Mouse (Mus musculus) midbrain, embryonic 16.5 days (tissue): ENCODE data around the gene Gsk3a. TPM values are rescaled to one million over a fixed set of nuclear protein-coding genes. Genes with fewer than 3 reads are reported as not detected.

ENCODE experiments used
- ATAC-seq: fragments of 200-750 bp; cut with Nextera tagmentation; 2 replicates; pipeline ENCODE4 v1.8.0; 2017; ENCODE audit warnings: moderate TSS enrichment
- H3K27ac ChIP-seq: fragments of 300-500 bp; sonication (generic); 2 replicates; pipeline ENCODE4 v1.5.1; 2014; ENCODE audit warnings: mild to moderate bottlenecking, low read length, mixed read lengths
- H3K27me3 ChIP-seq: fragments of 300-500 bp; sonication (generic); 2 replicates; pipeline ENCODE4 v1.6.1; 2014; ENCODE audit warnings: low read depth, low read length, mixed read lengths; ENCODE audit not compliant: control insufficient read depth, insufficient read depth
- H3K36me3 ChIP-seq: fragments of 300-500 bp; sonication (generic); 2 replicates; pipeline ENCODE4 v1.6.1; 2014; ENCODE audit warnings: mild to moderate bottlenecking, low read length, moderate library complexity, mixed read lengths; ENCODE audit not compliant: control insufficient read depth, insufficient read depth
- H3K4me1 ChIP-seq: fragments of 300-500 bp; sonication (generic); 2 replicates; pipeline ENCODE4 v1.6.1; 2014; ENCODE audit warnings: mild to moderate bottlenecking, low read length, mixed read lengths; ENCODE audit not compliant: control insufficient read depth, insufficient read depth
- H3K4me2 ChIP-seq: fragments of 300-500 bp; sonication (generic); 2 replicates; pipeline ENCODE4 v1.6.1; 2014; ENCODE audit warnings: mild to moderate bottlenecking, low read length, mixed read lengths
- H3K4me3 ChIP-seq: fragments of 300-500 bp; sonication (generic); 2 replicates; pipeline ENCODE4 v1.5.1; 2014; ENCODE audit warnings: low read depth, mild to moderate bottlenecking, low read length, moderate library complexity, mixed read lengths
- H3K9ac ChIP-seq: fragments of 300-500 bp; sonication (generic); 2 replicates; pipeline ENCODE4 v1.6.1; 2014; ENCODE audit warnings: low read depth, low read length, mixed read lengths
- H3K9me3 ChIP-seq: fragments of 300-500 bp; sonication (generic); replicated peaks from 2 replicates; pipeline ENCODE4 v1.6.1; 2014; ENCODE audit warnings: mild to moderate bottlenecking, low read length, mixed read lengths; ENCODE audit not compliant: control insufficient read depth, poor library complexity, severe bottlenecking
- WGBS: fragments of 180-500 bp; shearing (Covaris S2); extraction: QIAGEN DNeasy Blood & Tissue Kit; methylation state at CpG from one replicate; pipeline ENCODE4 v1.1.7; 2014; 5-methylcytosine and 5-hydroxymethylcytosine counted together
- polyA plus RNA-seq: library from polyadenylated mRNA; unstranded; fragments of >200 nt; fragmentation: Nextera tagmentation; extraction: Ambion mirVana; gene quantifications from 2 replicates; pipeline ENCODE4 v1.2.1, GENCODE M21; 2015

Gene Gsk3a
- polyA plus RNA-seq, 1 experiment from 2014 or later = 17.8 TPM

DNA sequence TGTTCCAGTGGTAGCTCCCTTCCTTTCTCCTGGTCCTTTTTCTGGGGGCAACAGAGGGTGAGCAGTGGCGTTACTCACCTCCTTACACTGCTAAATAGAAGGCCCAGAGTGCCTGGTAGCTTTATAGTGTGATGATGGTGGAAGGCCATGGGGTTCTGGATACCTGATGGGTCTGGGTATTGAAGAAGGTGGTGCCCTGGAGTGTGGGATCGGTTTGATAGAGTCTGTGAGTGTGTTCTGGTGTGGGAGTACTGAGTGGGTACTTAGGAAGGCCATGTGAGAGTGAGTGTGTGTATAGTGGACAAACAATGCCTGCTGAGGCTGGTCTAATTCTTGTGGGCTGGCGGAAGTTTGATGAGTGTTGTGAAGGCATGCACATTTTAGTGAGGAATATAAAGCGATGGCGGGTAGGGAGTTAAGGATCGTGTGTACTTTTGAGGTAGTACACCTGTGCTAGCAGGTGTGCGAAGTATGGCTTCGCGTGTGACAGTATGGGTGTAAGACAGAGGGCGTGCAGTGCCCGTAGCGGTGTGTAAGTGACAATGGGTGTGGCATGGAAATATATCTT lies 43.6 kb upstream of the Gsk3a start:
- no peaks in the 10 kb centered on the region for H3K27me3 ChIP-seq
- no peaks in the 10 kb centered on the region for H3K9me3 ChIP-seq
- H3K4me1 ChIP-seq = peaks cover 54% of the 10 kb centered on the region
- ATAC-seq = no peak; the same call in 1 of the 2 replicates
- peak overlapping the region; percentile 100 for H3K27ac ChIP-seq
- peaks cover 11% of the 10 kb centered on the region for H3K36me3 ChIP-seq
- H3K4me2 ChIP-seq = peak overlapping the region; percentile 81
- WGBS = 16% methylated on average over 12 of the region's 12 CpGs
- H3K9ac ChIP-seq = peak overlapping the region; percentile 50
- H3K4me3 ChIP-seq = peak overlapping the region; percentile 75

DNA sequence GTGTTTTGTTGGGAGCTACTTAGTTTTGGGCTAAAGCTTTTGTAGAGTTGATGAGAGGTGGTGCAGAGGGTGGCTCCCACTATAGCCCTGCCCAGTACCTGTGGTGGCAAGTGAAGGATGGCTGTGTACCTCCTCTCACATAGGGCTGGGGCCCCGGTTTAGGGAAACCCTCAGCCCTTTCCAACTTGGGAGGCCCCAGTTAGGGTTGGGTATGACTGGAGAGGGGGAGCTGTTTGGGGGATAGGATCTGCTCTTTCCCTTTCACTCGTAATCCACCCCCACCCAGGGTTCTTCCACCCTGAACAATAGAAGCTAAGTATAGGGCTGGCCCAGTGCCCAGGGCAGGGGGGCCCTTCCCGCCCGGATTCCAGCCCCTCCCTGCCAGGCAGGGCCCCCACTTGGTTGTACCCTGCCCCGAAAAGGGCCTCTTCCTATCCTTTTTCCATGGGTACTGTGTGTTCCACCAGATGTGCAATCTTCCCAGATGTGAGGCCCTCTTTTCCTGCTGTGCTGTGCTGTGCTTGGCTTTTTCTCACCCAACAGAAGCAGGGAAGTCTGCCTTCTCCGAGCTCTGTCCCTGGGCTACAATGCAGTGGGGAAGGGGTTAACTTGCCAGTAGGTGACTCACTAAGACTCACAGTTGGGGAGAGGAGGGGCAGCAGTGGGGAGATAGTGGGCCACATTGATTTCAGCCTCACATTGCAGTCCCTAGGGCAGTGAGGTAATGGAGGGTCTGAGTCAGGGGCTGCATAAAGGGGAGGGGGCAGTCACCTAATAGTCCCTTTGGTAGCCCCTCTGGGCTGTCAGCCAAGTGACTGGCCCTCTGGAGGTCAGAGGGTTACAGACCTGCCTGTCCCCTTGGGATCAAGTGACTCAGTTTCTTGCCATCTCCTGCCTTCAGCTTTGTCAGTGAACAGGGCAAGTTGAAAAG lies 42.5 kb upstream of the Gsk3a start:
- peak overlapping the region; percentile 81 for H3K4me2 ChIP-seq
- ATAC-seq = peak; percentile 2; the same call in 1 of the 2 replicates
- WGBS = 1% methylated on average over 6 of the region's 6 CpGs
- no peaks in the 10 kb centered on the region for H3K9me3 ChIP-seq
- no peaks in the 10 kb centered on the region for H3K27me3 ChIP-seq
- H3K4me3 ChIP-seq = peak overlapping the region; percentile 66
- peak overlapping the region; percentile 90 for H3K9ac ChIP-seq
- H3K27ac ChIP-seq = peak overlapping the region; percentile 100
- H3K36me3 ChIP-seq = no peaks in the 10 kb centered on the region
- peaks cover 65% of the 10 kb centered on the region for H3K4me1 ChIP-seq

DNA sequence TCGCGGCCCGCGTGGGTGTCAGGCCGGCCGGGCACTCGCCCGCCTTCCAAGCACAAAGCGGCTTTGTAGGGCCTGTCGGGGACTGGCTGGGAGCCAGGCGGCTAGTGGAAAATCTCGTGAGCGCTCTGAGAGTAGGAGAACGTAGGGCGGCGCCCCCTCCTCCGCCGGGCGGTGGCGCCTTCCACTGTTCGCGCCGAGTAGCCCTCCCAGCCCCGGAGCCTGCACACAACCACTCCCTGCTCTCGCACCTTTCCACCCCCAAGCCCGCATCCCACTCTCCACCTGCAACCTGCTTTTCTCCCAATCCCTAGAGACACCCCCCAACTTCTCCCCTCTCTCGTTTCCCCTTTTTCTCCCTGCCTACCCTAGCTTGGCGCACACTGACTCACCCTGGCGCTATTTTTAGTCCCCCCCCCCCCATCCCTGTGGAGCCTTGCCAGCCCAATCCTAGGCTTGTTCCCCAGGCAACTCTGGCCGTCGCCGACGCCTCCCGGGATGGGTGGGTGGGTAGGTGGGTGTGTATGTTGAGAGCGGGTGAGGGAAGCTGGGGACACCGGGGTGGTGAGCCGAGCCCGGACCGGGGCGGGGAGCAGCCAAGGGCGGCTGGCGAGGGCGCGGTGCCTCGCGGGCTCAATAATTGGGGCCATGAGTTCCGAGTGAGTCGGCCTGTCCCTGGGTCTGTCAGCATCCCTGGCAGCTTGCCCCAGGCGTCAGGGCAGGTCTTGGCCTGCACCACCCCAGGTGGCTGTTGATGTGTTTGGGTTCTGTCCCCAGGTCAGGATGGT lies 41.6 kb upstream of the Gsk3a start:
- peaks cover 64% of the 10 kb centered on the region for H3K4me1 ChIP-seq
- peak overlapping the region; percentile 100 for H3K27ac ChIP-seq
- peak overlapping the region; percentile 90 for H3K9ac ChIP-seq
- under 1% methylated on average over 37 of the region's 49 CpGs for WGBS
- ATAC-seq = peak; percentile 63
- H3K4me2 ChIP-seq = peak overlapping the region; percentile 81
- peak overlapping the region; percentile 66 for H3K4me3 ChIP-seq
- H3K9me3 ChIP-seq = no peaks in the 10 kb centered on the region
- H3K36me3 ChIP-seq = no peaks in the 10 kb centered on the region
- H3K27me3 ChIP-seq = no peaks in the 10 kb centered on the region

DNA sequence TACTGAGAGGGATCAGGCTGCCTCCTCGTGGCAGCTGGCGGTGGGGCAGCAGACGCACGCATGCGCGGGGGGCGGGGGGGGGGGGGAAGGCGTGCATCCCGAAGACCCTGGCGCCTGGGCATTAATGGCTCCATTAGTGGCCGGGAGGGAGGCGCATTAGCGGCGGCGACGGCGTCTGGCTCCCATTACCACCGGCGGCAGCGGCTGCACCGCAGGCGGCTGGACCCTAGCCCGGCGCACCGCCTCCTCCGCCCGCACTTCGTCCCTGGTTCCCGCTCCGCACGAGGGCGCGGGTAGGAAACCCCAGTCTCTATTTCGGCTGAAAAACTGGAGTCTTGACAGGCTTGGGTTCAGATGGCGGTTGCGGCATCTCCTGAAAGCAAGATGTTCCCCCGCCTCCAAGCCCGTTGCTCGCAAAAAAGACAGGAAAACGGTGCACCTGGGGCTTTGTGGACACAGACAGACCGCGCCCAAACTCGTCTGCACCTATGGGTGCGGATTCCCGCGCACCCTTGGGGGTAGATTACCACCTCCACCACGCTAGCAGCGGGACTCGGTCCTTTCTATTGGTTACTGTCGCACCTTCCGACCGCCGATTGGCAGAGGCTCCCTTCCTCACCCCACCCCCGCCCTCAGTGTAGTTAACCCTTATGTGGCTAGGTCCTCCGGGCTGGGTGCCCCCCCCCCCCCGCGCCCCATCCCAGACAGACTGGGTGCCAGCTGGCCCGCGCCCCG lies 40.9 kb upstream of the Gsk3a start:
- Histone ChIP-seq H3K27ac (peak overlapping the region; percentile 100), H3K4me1 (peaks cover 62% of the 10 kb centered on the region), H3K36me3 (peaks cover 2% of the 10 kb centered on the region), H3K9me3 (no peaks in the 10 kb centered on the region), H3K4me2 (peak overlapping the region; percentile 81), H3K27me3 (no peaks in the 10 kb centered on the region), H3K9ac (peak overlapping the region; percentile 90), H3K4me3 (peak overlapping the region; percentile 66)
- ATAC-seq = peak; percentile 78
- WGBS = 0% methylated on average over 47 of the region's 60 CpGs

DNA sequence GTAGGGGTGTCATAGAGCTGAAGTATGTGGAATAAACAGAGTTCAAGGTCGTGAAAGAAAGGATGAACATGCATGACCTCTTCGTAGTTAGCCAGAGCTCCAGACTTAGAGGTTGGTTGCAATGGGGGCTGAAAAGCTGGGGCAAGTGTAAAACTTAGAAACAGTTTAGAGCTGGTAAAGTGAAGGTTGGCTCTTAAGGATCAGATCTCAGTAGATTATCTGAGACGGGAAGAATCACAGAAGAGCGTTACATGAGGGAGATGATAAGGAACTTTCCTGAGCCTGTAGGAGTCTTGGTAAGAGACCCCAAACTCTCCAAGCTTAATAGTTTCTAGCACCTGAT lies 40.3 kb upstream of the Gsk3a start:
- 17% methylated on average over 4 of the region's 4 CpGs for WGBS
- peak overlapping the region; percentile 90; the same call in 1 of the 2 replicates for H3K9ac ChIP-seq
- ATAC-seq = no peak

DNA sequence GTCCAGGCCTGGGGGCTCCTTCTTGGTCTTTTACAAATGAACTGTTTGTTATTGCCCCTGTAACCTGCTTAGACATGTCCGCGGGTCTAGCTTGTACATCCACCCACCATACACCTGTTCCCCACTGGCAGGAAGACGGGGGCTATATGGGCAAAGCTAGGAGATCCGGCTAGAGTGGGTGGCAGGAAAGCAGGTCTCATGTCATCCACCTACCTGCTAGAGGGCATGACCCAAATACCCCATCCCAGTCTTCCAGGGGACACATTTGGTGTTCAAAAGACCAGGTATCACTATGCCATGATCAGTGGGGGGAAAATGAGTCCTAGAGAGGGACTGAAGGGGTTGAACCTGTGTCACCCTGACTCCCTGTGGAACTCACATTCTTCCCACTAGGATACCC lies 39.8 kb upstream of the Gsk3a start:
- H3K27me3 ChIP-seq = no peaks in the 10 kb centered on the region
- ATAC-seq = no peak
- H3K4me3 ChIP-seq = peak overlapping the region; percentile 66
- H3K9ac ChIP-seq = peak overlapping the region; percentile 90; the same call in 1 of the 2 replicates
- H3K9me3 ChIP-seq = no peaks in the 10 kb centered on the region
- peak overlapping the region; percentile 81 for H3K4me2 ChIP-seq
- H3K36me3 ChIP-seq = peaks cover 13% of the 10 kb centered on the region
- peak overlapping the region; percentile 100 for H3K27ac ChIP-seq
- peaks cover 62% of the 10 kb centered on the region for H3K4me1 ChIP-seq
- 97% methylated on average over 4 of the region's 4 CpGs for WGBS

More for the DNA sequence above, 40.3 kb upstream of the Gsk3a start:
- Histone ChIP-seq H3K27me3 (no peaks in the 10 kb centered on the region), H3K9me3 (no peaks in the 10 kb centered on the region), H3K4me3 (peak overlapping the region; percentile 66), H3K4me2 (peak overlapping the region; percentile 81), H3K36me3 (peaks cover 8% of the 10 kb centered on the region), H3K4me1 (peaks cover 62% of the 10 kb centered on the region), H3K27ac (peak overlapping the region; percentile 100)

DNA sequence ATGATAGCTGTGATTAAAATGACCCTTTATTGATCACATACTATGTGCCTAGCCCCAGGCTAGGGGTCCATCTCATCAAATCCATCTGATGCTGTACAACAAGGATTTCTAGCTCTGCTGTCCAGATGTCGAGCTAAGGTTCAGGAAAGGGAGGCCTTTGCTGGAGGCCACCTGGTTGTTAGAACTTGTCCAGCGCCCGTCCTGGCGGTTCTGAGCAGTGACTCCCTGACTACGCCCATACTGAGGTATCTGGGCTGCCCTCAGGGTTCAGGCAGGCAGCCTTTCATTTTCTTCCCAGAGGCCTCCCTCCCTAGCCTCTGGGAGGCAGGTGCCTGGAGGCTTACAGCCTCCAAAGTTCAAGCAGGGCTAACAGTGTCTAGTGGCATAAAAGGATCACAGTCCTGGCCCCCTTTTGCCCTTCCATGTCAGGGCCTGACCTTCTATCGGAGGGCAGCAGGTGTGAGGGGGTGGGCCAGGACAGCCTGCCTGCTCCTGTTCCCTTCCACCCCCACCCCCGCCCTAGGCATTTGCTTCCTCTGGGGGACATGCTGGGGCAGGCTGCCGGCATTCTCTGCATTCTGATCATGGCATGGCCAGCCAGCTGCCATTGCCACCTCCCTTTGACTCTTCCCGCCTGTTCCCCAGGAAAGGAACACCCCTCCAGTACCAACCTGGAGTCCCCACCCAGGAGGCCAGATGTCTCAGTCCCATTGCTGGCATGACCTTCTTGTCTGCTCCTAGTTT lies 38.1 kb upstream of the Gsk3a start:
- 61% methylated on average over 9 of the region's 9 CpGs for WGBS
- no peak for ATAC-seq
- Histone ChIP-seq H3K27ac (peak overlapping the region; percentile 28; the same call in 1 of the 2 replicates), H3K27me3 (no peaks in the 10 kb centered on the region), H3K4me1 (peaks cover 53% of the 10 kb centered on the region), H3K9me3 (no peaks in the 10 kb centered on the region), H3K36me3 (peaks cover 27% of the 10 kb centered on the region), H3K4me2 (no peak overlapping the region), H3K9ac (peak overlapping the region; percentile 49), H3K4me3 (no peak overlapping the region)

DNA sequence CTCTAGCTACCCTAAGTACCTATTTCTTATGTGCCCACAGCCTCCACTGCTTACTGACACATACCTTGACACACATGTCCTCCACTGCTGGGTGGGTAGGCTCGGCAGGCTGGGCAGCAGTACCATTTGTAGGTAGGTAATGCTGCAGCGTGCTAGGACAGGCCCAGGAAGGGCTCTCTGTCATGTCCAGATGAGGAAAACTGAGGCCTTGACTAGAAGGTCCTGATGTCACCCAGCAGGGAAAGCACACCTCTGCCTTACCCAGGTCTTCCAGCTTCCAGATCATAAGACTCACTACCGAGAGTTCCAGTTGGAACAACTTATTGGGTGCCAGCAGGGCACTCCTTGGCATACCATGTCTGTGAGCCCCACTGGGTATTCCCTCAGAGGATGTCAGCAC lies 37.3 kb upstream of the Gsk3a start:
- no peaks in the 10 kb centered on the region for H3K27me3 ChIP-seq
- 93% methylated on average over 3 of the region's 3 CpGs for WGBS
- no peak overlapping the region; the same call in 1 of the 2 replicates for H3K9ac ChIP-seq
- ATAC-seq = no peak
- H3K4me1 ChIP-seq = peaks cover 50% of the 10 kb centered on the region
- no peak overlapping the region for H3K4me2 ChIP-seq
- no peaks in the 10 kb centered on the region for H3K9me3 ChIP-seq
- peaks cover 27% of the 10 kb centered on the region for H3K36me3 ChIP-seq
- no peak overlapping the region for H3K4me3 ChIP-seq
- no peak overlapping the region for H3K27ac ChIP-seq
